Mouse (Mus musculus): Measurements from ENCODE around the gene Acss2. TPM values are rescaled to one million over a fixed set of nuclear protein-coding genes. Genes with fewer than 3 reads are reported as not detected.

The Acss2 gene
- total and polyA plus RNA-seq, 2 experiments from 2014 or later, result 23.7 to 40.0 TPM

DNA sequence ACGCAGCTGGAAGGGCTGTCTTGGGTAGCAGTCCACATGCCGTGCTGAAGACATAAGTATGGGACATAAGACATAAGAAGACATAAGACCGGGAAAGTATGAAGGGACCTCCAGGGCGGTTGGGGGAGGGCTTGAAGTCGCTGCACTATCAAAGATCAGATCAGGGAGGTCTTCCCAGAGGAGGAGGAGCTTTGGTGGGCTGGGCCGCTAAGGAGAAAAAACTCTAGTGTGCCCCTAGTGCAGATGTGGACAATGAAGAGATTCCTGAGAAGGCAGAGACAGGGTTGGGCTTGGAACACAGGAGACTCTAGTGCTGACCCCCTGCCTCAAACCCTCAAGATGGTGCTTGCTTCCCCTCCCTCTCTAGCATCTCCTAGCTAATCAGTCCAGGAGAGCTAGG lies 99.2 kb downstream of the Acss2 start:
- ATAC-seq, result no peak
- 61% methylated on average over 6 of the region's 6 CpGs for WGBS
- Histone ChIP-seq H3K4me3 (ENCODE audit: low read length) (no peak overlapping the region), H3K36me3 (ENCODE audit: insufficient read depth, low read length) (no peaks in the 10 kb centered on the region), H3K4me2 (ENCODE audit: low read depth, low read length) (no peak overlapping the region), H3K9ac (replicated peaks; ENCODE audit: low read length) (no peak overlapping the region), H3K27me3 (ENCODE audit: insufficient read depth, low read length) (no peaks in the 10 kb centered on the region), H3K27ac (no peak overlapping the region), H3K4me1 (ENCODE audit: insufficient read depth, low read length) (peaks cover 8% of the 10 kb centered on the region), H3K9me3 (ENCODE audit: low read length) (no peaks in the 10 kb centered on the region)
- DNase-seq (ENCODE audit: low spot score), result no peak
- TF ChIP-seq CTCF (IDR thresholded peaks at IDR 0.05; ENCODE audit: low read depth), result no peak

- 27% methylated on average over 8 of the region's 8 CpGs for WGBS
- no peak overlapping the region for H3K4me3 ChIP-seq (ENCODE audit: low read length)
- no peak overlapping the region for H3K27ac ChIP-seq
- H3K9me3 ChIP-seq (ENCODE audit: low read length), result no peaks in the 10 kb centered on the region
- no peak overlapping the region for H3K4me2 ChIP-seq (ENCODE audit: low read depth, low read length)
- H3K27me3 ChIP-seq (ENCODE audit: insufficient read depth, low read length), result no peaks in the 10 kb centered on the region
- ATAC-seq, result 0 out of 2 replicates have a peak, but pooled peaks have one; percentile 53
- no peaks in the 10 kb centered on the region for H3K36me3 ChIP-seq (ENCODE audit: insufficient read depth, low read length)
- H3K9ac ChIP-seq (replicated peaks; ENCODE audit: low read length), result no peak overlapping the region
- TF ChIP-seq CTCF (IDR thresholded peaks at IDR 0.05; ENCODE audit: low read depth), result peak; percentile 88
- DNase-seq (ENCODE audit: low spot score), result peak; percentile 75
- no peaks in the 10 kb centered on the region for H3K4me1 ChIP-seq (ENCODE audit: insufficient read depth, low read length)
Observed at GRCm38 (mm10) chr2:155619817-155620216, 102.1 kb downstream of the Acss2 start.

- Histone ChIP-seq H3K27me3 (ENCODE audit: insufficient read depth, low read length) (no peaks in the 10 kb centered on the region), H3K4me2 (ENCODE audit: low read depth, low read length) (no peak overlapping the region), H3K27ac (no peak overlapping the region), H3K9ac (replicated peaks; ENCODE audit: low read length) (no peak overlapping the region), H3K9me3 (ENCODE audit: low read length) (no peaks in the 10 kb centered on the region), H3K36me3 (ENCODE audit: insufficient read depth, low read length) (no peaks in the 10 kb centered on the region), H3K4me3 (ENCODE audit: low read length) (no peak overlapping the region), H3K4me1 (ENCODE audit: insufficient read depth, low read length) (no peaks in the 10 kb centered on the region)
- DNase-seq (ENCODE audit: low spot score) (no peak), ATAC-seq (no peak)
- 30% methylated on average over 11 of the region's 11 CpGs for WGBS
- TF ChIP-seq CTCF (IDR thresholded peaks at IDR 0.05; ENCODE audit: low read depth), result no peak
Observed at GRCm38 (mm10) chr2:155622606-155623005, 104.9 kb downstream of the Acss2 start.

DNA sequence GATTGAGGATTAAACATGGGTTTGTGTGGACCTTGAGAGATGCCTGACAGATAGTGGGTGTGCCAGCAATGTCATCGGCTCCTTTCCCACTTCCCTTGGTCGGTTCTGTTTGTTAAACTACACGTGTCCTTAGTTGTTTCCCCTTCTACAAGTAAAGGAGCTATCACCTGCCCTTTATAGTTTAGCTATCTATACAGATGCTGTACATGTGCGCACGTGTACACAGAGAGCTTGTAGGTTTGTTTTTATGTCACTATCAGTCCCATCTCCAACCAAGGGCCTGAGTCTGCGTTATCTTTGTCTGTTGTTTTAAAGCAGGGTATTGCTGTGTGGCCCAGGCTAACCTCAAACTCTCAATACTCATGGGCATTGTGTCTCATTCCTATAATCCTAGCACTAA lies 106.2 kb downstream of the Acss2 start:
- no peak for DNase-seq (ENCODE audit: low spot score)
- H3K27me3 ChIP-seq (ENCODE audit: insufficient read depth, low read length), result no peaks in the 10 kb centered on the region
- no peaks in the 10 kb centered on the region for H3K9me3 ChIP-seq (ENCODE audit: low read length)
- H3K27ac ChIP-seq, result no peak overlapping the region
- no peak overlapping the region for H3K4me3 ChIP-seq (ENCODE audit: low read length)
- no peak overlapping the region for H3K9ac ChIP-seq (replicated peaks; ENCODE audit: low read length)
- H3K4me1 ChIP-seq (ENCODE audit: insufficient read depth, low read length), result no peaks in the 10 kb centered on the region
- no peak for TF ChIP-seq CTCF (IDR thresholded peaks at IDR 0.05; ENCODE audit: low read depth)
- no peak for ATAC-seq
- 89% methylated on average over 6 of the region's 6 CpGs for whole genome bisulfite sequencing
- no peak overlapping the region for H3K4me2 ChIP-seq (ENCODE audit: low read depth, low read length)
- H3K36me3 ChIP-seq (ENCODE audit: insufficient read depth, low read length), result no peaks in the 10 kb centered on the region

DNA sequence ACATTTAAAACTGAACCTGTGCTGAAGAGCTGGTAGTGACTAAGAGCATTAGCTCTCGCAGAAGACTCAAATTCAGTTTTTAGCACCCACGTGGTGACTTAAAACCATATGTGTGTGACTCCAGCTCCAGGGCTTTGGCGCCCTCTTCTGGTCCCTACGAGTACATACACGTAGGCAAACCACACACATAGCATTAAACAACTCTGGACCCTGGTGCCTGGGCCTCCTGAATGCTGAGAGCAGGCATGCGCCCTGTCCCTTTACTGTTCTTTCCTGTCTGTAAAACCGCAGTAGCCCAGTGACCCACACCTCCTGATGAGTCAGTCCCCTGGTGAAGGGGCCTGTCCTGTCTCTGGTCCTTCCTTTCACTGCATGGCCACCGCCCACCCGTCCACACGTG lies 107.0 kb downstream of the Acss2 start:
- H3K4me3 ChIP-seq (ENCODE audit: low read length), result no peak overlapping the region
- H3K27me3 ChIP-seq (ENCODE audit: insufficient read depth, low read length), result no peaks in the 10 kb centered on the region
- DNase-seq (ENCODE audit: low spot score) (peak; percentile 82), ATAC-seq (no peak)
- 36% methylated on average over 10 of the region's 10 CpGs for WGBS
- H3K9ac ChIP-seq (replicated peaks; ENCODE audit: low read length), result no peak overlapping the region
- peak; percentile 87 for TF ChIP-seq CTCF (IDR thresholded peaks at IDR 0.05; ENCODE audit: low read depth)
- H3K27ac ChIP-seq, result no peak overlapping the region
- H3K4me1 ChIP-seq (ENCODE audit: insufficient read depth, low read length), result no peaks in the 10 kb centered on the region
- no peaks in the 10 kb centered on the region for H3K36me3 ChIP-seq (ENCODE audit: insufficient read depth, low read length)
- H3K9me3 ChIP-seq (ENCODE audit: low read length), result no peaks in the 10 kb centered on the region
- H3K4me2 ChIP-seq (ENCODE audit: low read depth, low read length), result no peak overlapping the region

GRCm38 (mm10) chr2:155626277-155626676 lies 108.5 kb downstream of the Acss2 start:
- WGBS, result 42% methylated on average over 15 of the region's 15 CpGs

GRCm38 (mm10) chr2:155627030-155627738 lies 109.4 kb downstream of the Acss2 start:
- DNase-seq (ENCODE audit: low spot score), result peak; percentile 87
- no peak overlapping the region for H3K9ac ChIP-seq (replicated peaks; ENCODE audit: low read length)

More at GRCm38 (mm10) chr2:155626277-155626676, 108.5 kb downstream of the Acss2 start:
- Histone ChIP-seq H3K4me2 (ENCODE audit: low read depth, low read length) (no peak overlapping the region), H3K4me1 (ENCODE audit: insufficient read depth, low read length) (no peaks in the 10 kb centered on the region), H3K9me3 (ENCODE audit: low read length) (no peaks in the 10 kb centered on the region), H3K9ac (replicated peaks; ENCODE audit: low read length) (no peak overlapping the region), H3K36me3 (ENCODE audit: insufficient read depth, low read length) (no peaks in the 10 kb centered on the region), H3K4me3 (ENCODE audit: low read length) (no peak overlapping the region), H3K27me3 (ENCODE audit: insufficient read depth, low read length) (no peaks in the 10 kb centered on the region), H3K27ac (no peak overlapping the region)
- no peak for ATAC-seq
- TF ChIP-seq CTCF (IDR thresholded peaks at IDR 0.05; ENCODE audit: low read depth), result no peak
- DNase-seq (ENCODE audit: low spot score), result no peak

More at GRCm38 (mm10) chr2:155627030-155627738, 109.4 kb downstream of the Acss2 start:
- Histone ChIP-seq H3K9me3 (ENCODE audit: low read length) (no peaks in the 10 kb centered on the region), H3K4me2 (ENCODE audit: low read depth, low read length) (no peak overlapping the region), H3K27me3 (ENCODE audit: insufficient read depth, low read length) (no peaks in the 10 kb centered on the region), H3K36me3 (ENCODE audit: insufficient read depth, low read length) (peaks cover 3% of the 10 kb centered on the region; the same call in 1 of the 2 replicates), H3K4me3 (ENCODE audit: low read length) (no peak overlapping the region), H3K27ac (no peak overlapping the region), H3K4me1 (ENCODE audit: insufficient read depth, low read length) (no peaks in the 10 kb centered on the region)
- 54% methylated on average over 21 of the region's 21 CpGs for WGBS
- TF ChIP-seq CTCF (IDR thresholded peaks at IDR 0.05; ENCODE audit: low read depth), result peak; percentile 97
- ATAC-seq, result no peak

Measured in hindbrain, postnatal 0 days (tissue).